Mouse (Mus musculus): ENCODE results near the gene Acadvl.

The Acadvl gene

GRCm38 (mm10) chr11:69981141-69981762, 34.0 kb downstream of the Acadvl start, which contains the start of gene Ctdnep1:
Ctdnep1 (plus strand) TSS chr11:69981156.
- in situ Hi-C loops (cut with MboI, MseI): no loop called here

- in situ Hi-C loops (cut with MboI, MseI): no loop called here
These were observed 34.7 kb downstream of the Acadvl start for GRCm38 (mm10) chr11:69980196-69981140.

- in situ Hi-C loops (cut with MboI, MseI): no loop called here
These were observed 35.4 kb downstream of the Acadvl start for GRCm38 (mm10) chr11:69979827-69980195.

GRCm38 (mm10) chr11:69976271-69976670, 38.9 kb downstream of the Acadvl start:
- in situ Hi-C loops (cut with MboI, MseI): no loop called here

GRCm38 (mm10) chr11:69974907-69975306, 40.3 kb downstream of the Acadvl start:
- in situ Hi-C loops (cut with MboI, MseI): no loop called here

GRCm38 (mm10) chr11:69970775-69971174, 44.4 kb downstream of the Acadvl start:
- in situ Hi-C loops (cut with MboI, MseI): no loop called here

- in situ Hi-C loops (cut with MboI, MseI): no loop called here
These were observed 45.0 kb downstream of the Acadvl start for GRCm38 (mm10) chr11:69970222-69970621.

GRCm38 (mm10) chr11:69968793-69969192, 46.4 kb downstream of the Acadvl start:
- in situ Hi-C loops (cut with MboI, MseI): no loop called here

- in situ Hi-C loops (cut with MboI, MseI): no loop called here
These were observed 48.2 kb downstream of the Acadvl start for GRCm38 (mm10) chr11:69966860-69967517.

- in situ Hi-C loops (cut with MboI, MseI): no loop called here
These were observed 49.0 kb downstream of the Acadvl start for GRCm38 (mm10) chr11:69966006-69966859.

- in situ Hi-C loops (cut with MboI, MseI): no loop called here
These were observed 49.8 kb downstream of the Acadvl start for GRCm38 (mm10) chr11:69965271-69966005.

- in situ Hi-C loops (cut with MboI, MseI): no loop called here
These were observed 50.5 kb downstream of the Acadvl start, which contains the start of gene Cldn7 for GRCm38 (mm10) chr11:69964650-69965270. Cldn7 (plus strand) TSS chr11:69964779.

- in situ Hi-C loops (cut with MboI, MseI): no loop called here
These were observed 53.4 kb downstream of the Acadvl start for GRCm38 (mm10) chr11:69961841-69962240.

GRCm38 (mm10) chr11:69960616-69961015, 54.6 kb downstream of the Acadvl start:
- in situ Hi-C loops (cut with MboI, MseI): no loop called here
